Mouse (Mus musculus) forebrain, postnatal 0 days (tissue): ENCODE data around the gene Nipa2. TPM values are rescaled to one million over a fixed set of nuclear protein-coding genes. Genes with fewer than 3 reads are reported as not detected.
"Not testable (repeated sequence)": the region's sequence is repeated elsewhere in the genome, so short reads cannot be mapped to it uniquely, and the experiment has no call there.

Experiments used
- ATAC-seq: fragments of 200-750 bp; cut with Nextera tagmentation; 2 replicates; pipeline ENCODE4 v1.8.0; 2017; ENCODE audit warnings: mild to moderate bottlenecking, moderate library complexity
- DNase-seq: peaks from one replicate; pipeline ENCODE4 v3.0.0-alpha.2; 2015
- H3K27ac ChIP-seq: fragments of 300-500 bp; sonication (generic); 2 replicates; pipeline ENCODE4 v1.5.1; 2014; ENCODE audit warnings: low read depth, mild to moderate bottlenecking, antibody characterized with exemption, low read length, moderate library complexity, mixed read lengths
- H3K27me3 ChIP-seq: fragments of 300-500 bp; sonication (generic); 2 replicates; pipeline ENCODE4 v1.6.1; 2014; ENCODE audit warnings: mild to moderate bottlenecking, low read length, mixed read lengths; ENCODE audit not compliant: insufficient read depth
- H3K36me3 ChIP-seq: fragments of 300-500 bp; sonication (generic); 2 replicates; pipeline ENCODE4 v1.6.1; 2014; ENCODE audit warnings: mild to moderate bottlenecking, moderate library complexity; ENCODE audit not compliant: insufficient read depth
- H3K4me1 ChIP-seq: fragments of 300-500 bp; sonication (generic); 2 replicates; pipeline ENCODE4 v1.6.1; 2014; ENCODE audit warnings: antibody characterized with exemption; ENCODE audit not compliant: insufficient read depth
- H3K4me2 ChIP-seq: fragments of 300-500 bp; sonication (generic); 2 replicates; pipeline ENCODE4 v1.6.1; 2014; ENCODE audit warnings: low read depth, mild to moderate bottlenecking, moderate library complexity
- H3K4me3 ChIP-seq: fragments of 300-500 bp; sonication (generic); 2 replicates; pipeline ENCODE4 v1.5.1; 2014; ENCODE audit warnings: low read depth, low read length, mixed read lengths
- H3K9ac ChIP-seq: fragments of 300-500 bp; sonication (generic); 2 replicates; pipeline ENCODE4 v1.6.1; 2014; ENCODE audit warnings: mild to moderate bottlenecking
- H3K9me3 ChIP-seq: fragments of 300-500 bp; sonication (generic); 2 replicates; pipeline ENCODE4 v1.6.1; 2016; ENCODE audit warnings: low read length
- CTCF ChIP-seq: sonication (generic); IDR thresholded peaks from 2 replicates; pipeline ENCODE4 v1.5.1; 2016; ENCODE audit warnings: antibody characterized with exemption, control low read depth, low read depth
- WGBS: fragments of 180-500 bp; shearing (Covaris S2); extraction: QIAGEN DNeasy Blood & Tissue Kit; methylation state at CpG from one replicate; pipeline ENCODE4 v1.1.7; 2014; 5-methylcytosine and 5-hydroxymethylcytosine counted together
- polyA plus RNA-seq: library from polyadenylated mRNA; unstranded; fragments of >200 nt; fragmentation: Nextera tagmentation; extraction: Ambion mirVana; gene quantifications from 2 replicates; pipeline ENCODE4 v1.2.1, GENCODE M21; 2015
- total RNA-seq: library from RNA; depleted of rRNA; stranded (reverse); fragments of >200 nt; gene quantifications from 2 replicates; pipeline ENCODE4 v1.2.3, GENCODE M21; 2014

Gene Nipa2
- total and polyA plus RNA-seq, 2 experiments from 2014 or later = 36.7 to 43.0 TPM

- Histone ChIP-seq H3K9ac (no peak overlapping the region), H3K27me3 (no peaks in the 10 kb centered on the region), H3K4me2 (no peak overlapping the region), H3K27ac (no peak overlapping the region), H3K9me3 (no peaks in the 10 kb centered on the region), H3K36me3 (no peaks in the 10 kb centered on the region; the same call in 1 of the 2 replicates), H3K4me3 (no peak overlapping the region), H3K4me1 (no peaks in the 10 kb centered on the region)
- DNase-seq (no peak), ATAC-seq (no peak)
- TF ChIP-seq CTCF = no peak
- 88% methylated on average over 4 of the region's 4 CpGs for WGBS
These were observed 23.9 kb downstream of the Nipa2 start for GRCm38 (mm10) chr7:55938341-55938740.

GRCm38 (mm10) chr7:55935025-55935424, 27.3 kb downstream of the Nipa2 start:
- H3K9ac ChIP-seq = no peak overlapping the region
- DNase-seq (no peak), ATAC-seq (no peak)
- no peaks in the 10 kb centered on the region for H3K9me3 ChIP-seq
- H3K36me3 ChIP-seq = peaks cover 13% of the 10 kb centered on the region
- H3K4me3 ChIP-seq = no peak overlapping the region
- no peak overlapping the region for H3K27ac ChIP-seq
- WGBS = 97% methylated on average over 2 of the region's 2 CpGs
- no peak overlapping the region for H3K4me2 ChIP-seq
- no peaks in the 10 kb centered on the region for H3K27me3 ChIP-seq
- TF ChIP-seq CTCF = no peak
- no peaks in the 10 kb centered on the region for H3K4me1 ChIP-seq

- TF ChIP-seq CTCF = no peak
- DNase-seq (no peak), ATAC-seq (no peak)
- no peak overlapping the region for H3K27ac ChIP-seq
- no peak overlapping the region for H3K4me3 ChIP-seq
- H3K9me3 ChIP-seq = no peaks in the 10 kb centered on the region
- H3K36me3 ChIP-seq = peaks cover 52% of the 10 kb centered on the region
- no peak overlapping the region for H3K9ac ChIP-seq
- H3K27me3 ChIP-seq = no peaks in the 10 kb centered on the region
- H3K4me2 ChIP-seq = no peak overlapping the region
- 80% methylated on average over 2 of the region's 2 CpGs for WGBS
- H3K4me1 ChIP-seq = no peaks in the 10 kb centered on the region
These were observed 33.6 kb downstream of the Nipa2 start for GRCm38 (mm10) chr7:55928649-55929048.

- DNase-seq = no peak
- H3K4me1 ChIP-seq = no peaks in the 10 kb centered on the region
- no peak overlapping the region for H3K4me3 ChIP-seq
- no peaks in the 10 kb centered on the region for H3K27me3 ChIP-seq
- H3K9ac ChIP-seq = no peak overlapping the region
- peaks cover 61% of the 10 kb centered on the region for H3K36me3 ChIP-seq
- H3K9me3 ChIP-seq = no peaks in the 10 kb centered on the region
- ATAC-seq = no peak
- TF ChIP-seq CTCF = no peak
- no peak overlapping the region for H3K27ac ChIP-seq
- H3K4me2 ChIP-seq = no peak overlapping the region
- WGBS = 92% methylated on average over 4 of the region's 4 CpGs
These were observed 35.0 kb downstream of the Nipa2 start for GRCm38 (mm10) chr7:55927262-55927661.

DNA sequence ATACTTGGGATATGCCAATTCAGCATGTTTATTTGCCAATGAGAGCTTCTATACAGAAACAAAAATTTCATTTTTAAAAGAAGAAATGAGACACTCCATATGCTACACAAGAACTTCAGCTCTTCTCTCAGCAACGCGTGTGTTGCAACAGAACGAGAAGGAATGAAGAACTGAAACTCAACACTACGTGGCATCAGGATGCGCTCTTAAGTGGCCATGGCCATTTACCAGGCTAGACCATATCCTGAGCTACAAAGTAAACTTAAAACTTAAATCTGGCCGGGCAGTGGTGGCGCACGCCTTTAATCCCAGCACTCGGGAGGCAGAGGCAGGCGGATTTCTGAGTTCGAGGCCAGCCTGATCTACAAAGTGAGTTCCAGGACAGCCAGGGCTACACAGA, 43.9 kb downstream of the Nipa2 start:
- H3K27me3 ChIP-seq, H3K9me3 ChIP-seq, ATAC-seq, DNase-seq, H3K27ac ChIP-seq, H3K9ac ChIP-seq, H3K4me3 ChIP-seq, H3K4me1 ChIP-seq, H3K4me2 ChIP-seq: not testable (repeated sequence)
- over 99% methylated on average over 11 of the region's 11 CpGs for WGBS
- H3K36me3 ChIP-seq = peaks cover 72% of the 10 kb centered on the region

DNA sequence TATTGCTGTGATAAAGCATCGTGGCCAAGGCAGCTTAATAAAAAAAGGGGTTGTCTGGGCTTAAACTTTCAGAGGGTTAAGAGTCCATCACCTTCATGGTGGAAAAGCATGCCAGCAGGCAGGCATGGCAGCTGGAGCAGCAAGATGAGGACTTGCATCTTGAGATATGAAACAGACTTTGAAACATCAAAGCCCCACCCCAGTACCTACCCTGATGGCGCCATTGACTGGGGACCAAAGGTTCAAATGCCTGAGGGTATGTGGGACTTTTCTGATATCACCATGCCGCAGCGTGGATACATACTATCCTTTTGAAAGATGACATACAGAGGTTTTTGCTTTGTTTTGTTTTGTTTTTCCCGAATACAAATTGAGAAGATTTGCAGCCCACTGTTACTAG, 50.2 kb downstream of the Nipa2 start:
- ATAC-seq = no peak
- no peaks in the 10 kb centered on the region for H3K27me3 ChIP-seq

DNA sequence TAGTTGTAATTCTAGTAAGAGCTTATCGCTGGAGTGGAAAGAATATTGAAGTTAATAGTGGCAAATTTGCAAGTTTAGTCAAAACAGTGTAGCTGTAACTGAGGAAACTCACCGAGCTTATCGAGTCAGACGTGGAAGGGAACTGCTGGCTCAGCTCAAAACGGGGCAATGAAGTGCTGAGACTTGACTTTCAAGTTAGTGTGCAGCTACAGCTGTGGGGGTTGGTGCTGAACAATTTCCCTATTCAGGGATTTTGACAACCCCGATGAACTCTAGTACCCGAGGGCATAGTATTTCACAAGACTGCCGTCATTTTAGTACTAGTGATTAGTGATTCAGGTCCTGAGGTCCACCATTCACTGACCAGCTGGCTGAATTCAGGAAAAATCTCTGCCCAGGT, 50.9 kb downstream of the Nipa2 start:
- no peak for TF ChIP-seq CTCF
- no peak overlapping the region for H3K4me3 ChIP-seq
- no peak overlapping the region for H3K27ac ChIP-seq
- H3K4me2 ChIP-seq = no peak overlapping the region
- H3K9me3 ChIP-seq = no peaks in the 10 kb centered on the region
- H3K4me1 ChIP-seq = no peaks in the 10 kb centered on the region
- peaks cover 68% of the 10 kb centered on the region for H3K36me3 ChIP-seq
- no peaks in the 10 kb centered on the region for H3K27me3 ChIP-seq
- peak; percentile 10 for DNase-seq
- 79% methylated on average over 8 of the region's 8 CpGs for WGBS
- ATAC-seq = peak; percentile 58; the same call in 1 of the 2 replicates
- no peak overlapping the region for H3K9ac ChIP-seq

More for the DNA sequence above, 50.2 kb downstream of the Nipa2 start:
- WGBS = 98% methylated on average over 5 of the region's 5 CpGs
- Histone ChIP-seq H3K27ac (no peak overlapping the region), H3K36me3 (peaks cover 74% of the 10 kb centered on the region), H3K9ac (no peak overlapping the region), H3K4me2 (no peak overlapping the region), H3K9me3 (no peaks in the 10 kb centered on the region), H3K4me3 (no peak overlapping the region), H3K4me1 (no peaks in the 10 kb centered on the region)
- DNase-seq = no peak
- no peak for TF ChIP-seq CTCF

GRCm38 (mm10) chr7:55910356-55910755, 51.9 kb downstream of the Nipa2 start:
- no peak for TF ChIP-seq CTCF
- H3K4me2 ChIP-seq = no peak overlapping the region
- no peak overlapping the region for H3K27ac ChIP-seq
- 79% methylated on average over 2 of the region's 2 CpGs for WGBS
- H3K4me3 ChIP-seq = no peak overlapping the region
- H3K9ac ChIP-seq = no peak overlapping the region
- DNase-seq (no peak), ATAC-seq (no peak)
- no peaks in the 10 kb centered on the region for H3K4me1 ChIP-seq
- peaks cover 71% of the 10 kb centered on the region for H3K36me3 ChIP-seq
- H3K27me3 ChIP-seq = no peaks in the 10 kb centered on the region
- no peaks in the 10 kb centered on the region for H3K9me3 ChIP-seq
